Mouse (Mus musculus) hindbrain, postnatal 0 days (tissue): ENCODE measurements around the gene Ethe1. TPM values are rescaled to one million over a fixed set of nuclear protein-coding genes. Genes with fewer than 3 reads are reported as not detected.
A peak's percentile ranks its signal among the peaks of the same experiment; 100 is the strongest.

ENCODE experiments used
- ATAC-seq: fragments of 200-750 bp; cut with Nextera tagmentation; 2 replicates; pipeline ENCODE4 v1.8.0; 2017; ENCODE audit warnings: mild to moderate bottlenecking, moderate TSS enrichment, moderate library complexity
- DNase-seq: peaks from one replicate; pipeline ENCODE4 v3.0.0-alpha.2; 2015; ENCODE audit warnings: low spot score
- H3K27ac ChIP-seq: fragments of 300-500 bp; sonication (generic); 2 replicates; pipeline ENCODE4 v1.5.1; 2014; ENCODE audit warnings: mild to moderate bottlenecking
- H3K27me3 ChIP-seq: fragments of 300-500 bp; sonication (generic); 2 replicates; pipeline ENCODE4 v1.6.1; 2014; ENCODE audit warnings: low read length, mixed read lengths; ENCODE audit not compliant: insufficient read depth
- H3K36me3 ChIP-seq: fragments of 300-500 bp; sonication (generic); 2 replicates; pipeline ENCODE4 v1.6.1; 2014; ENCODE audit warnings: low read length, mixed read lengths; ENCODE audit not compliant: insufficient read depth
- H3K4me1 ChIP-seq: fragments of 300-500 bp; sonication (generic); 2 replicates; pipeline ENCODE4 v1.6.1; 2014; ENCODE audit warnings: antibody characterized with exemption, low read length, mixed read lengths; ENCODE audit not compliant: insufficient read depth
- H3K4me2 ChIP-seq: fragments of 300-500 bp; sonication (generic); 2 replicates; pipeline ENCODE4 v1.6.1; 2014; ENCODE audit warnings: low read depth, mild to moderate bottlenecking, low read length, moderate library complexity, mixed read lengths
- H3K4me3 ChIP-seq: fragments of 300-500 bp; sonication (generic); 2 replicates; pipeline ENCODE4 v1.5.1; 2014; ENCODE audit warnings: low read length
- H3K9ac ChIP-seq: fragments of 300-500 bp; sonication (generic); replicated peaks from 2 replicates; pipeline ENCODE4 v1.6.1; 2014; ENCODE audit warnings: mild to moderate bottlenecking, low read length, moderate library complexity, mixed read lengths
- H3K9me3 ChIP-seq: fragments of 300-500 bp; sonication (generic); 2 replicates; pipeline ENCODE4 v1.6.1; 2016; ENCODE audit warnings: low read length, mixed read lengths
- CTCF ChIP-seq: IDR thresholded peaks from 2 replicates; pipeline ENCODE4 v1.5.1; 2016; ENCODE audit warnings: antibody characterized with exemption, control low read depth, low read depth
- WGBS: fragments of 180-500 bp; shearing (Covaris S2); extraction: QIAGEN DNeasy Blood & Tissue Kit; methylation state at CpG from one replicate; pipeline ENCODE4 v1.1.7; 2014; 5-methylcytosine and 5-hydroxymethylcytosine counted together
- polyA plus RNA-seq: library from polyadenylated mRNA; unstranded; fragments of >200 nt; fragmentation: Nextera tagmentation; extraction: Ambion mirVana; gene quantifications from 2 replicates; pipeline ENCODE4 v1.2.1, GENCODE M21; 2015
- total RNA-seq: library from RNA; depleted of rRNA; stranded (reverse); fragments of >200 nt; gene quantifications from 2 replicates; pipeline ENCODE4 v1.2.3, GENCODE M21; 2014

Gene Ethe1
- total and polyA plus RNA-seq, 2 experiments from 2014 or later: 25.3 to 43.8 TPM

DNA sequence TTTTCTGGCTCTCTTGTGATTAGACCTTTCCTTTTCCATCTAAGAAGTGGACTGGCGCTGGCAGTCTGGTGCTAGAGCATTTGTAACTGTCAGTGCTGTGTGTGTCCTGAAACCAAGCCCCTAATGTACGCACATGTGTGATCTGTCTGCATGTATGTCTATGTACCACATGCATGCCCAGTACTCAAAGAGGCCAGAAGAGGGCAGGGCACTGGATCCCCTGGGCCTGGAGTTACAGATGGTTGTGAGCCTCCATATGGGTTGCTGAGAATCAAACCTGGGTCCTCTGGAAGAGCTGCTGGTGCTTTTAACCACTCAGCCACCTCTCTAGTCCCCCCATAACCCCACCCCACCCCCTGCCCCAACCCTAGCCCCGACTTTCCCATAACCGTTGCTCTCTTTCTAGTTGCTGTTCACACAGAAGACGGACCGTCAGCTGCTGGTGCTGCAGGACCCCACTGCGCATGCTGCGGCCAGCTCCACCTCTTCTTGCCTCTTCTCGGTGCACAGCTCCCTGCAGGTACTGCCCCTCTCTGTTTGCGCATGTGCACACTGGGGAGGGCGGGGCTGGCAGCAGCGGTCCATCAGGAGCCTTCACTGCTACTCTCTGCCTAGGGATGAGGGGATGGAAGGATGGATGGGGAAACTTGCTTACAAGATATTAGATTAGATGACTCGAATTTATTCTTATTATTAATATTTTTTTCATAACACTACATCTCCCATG, 32.5 kb downstream of the Ethe1 start:
- no peak for DNase-seq
- no peaks in the 10 kb centered on the region for H3K27me3 ChIP-seq
- H3K4me1 ChIP-seq: no peaks in the 10 kb centered on the region
- no peak overlapping the region for H3K4me2 ChIP-seq
- no peak for ATAC-seq
- H3K9ac ChIP-seq: no peak overlapping the region
- 48% methylated on average over 13 of the region's 13 CpGs for WGBS
- H3K27ac ChIP-seq: no peak overlapping the region
- TF ChIP-seq CTCF: peak; percentile 20; the same call in 1 of the 2 replicates
- no peaks in the 10 kb centered on the region for H3K9me3 ChIP-seq
- no peak overlapping the region for H3K4me3 ChIP-seq
- no peaks in the 10 kb centered on the region for H3K36me3 ChIP-seq

GRCm38 (mm10) chr7:24621193-24621592, 33.9 kb downstream of the Ethe1 start:
- no peaks in the 10 kb centered on the region for H3K36me3 ChIP-seq
- no peak overlapping the region for H3K27ac ChIP-seq
- H3K4me1 ChIP-seq: no peaks in the 10 kb centered on the region
- no peak for DNase-seq
- peak; percentile 33; the same call in 1 of the 2 replicates for TF ChIP-seq CTCF
- no peak overlapping the region for H3K4me3 ChIP-seq
- H3K4me2 ChIP-seq: no peak overlapping the region
- H3K9ac ChIP-seq: no peak overlapping the region
- ATAC-seq: no peak
- 82% methylated on average over 3 of the region's 3 CpGs for WGBS
- H3K9me3 ChIP-seq: no peaks in the 10 kb centered on the region
- H3K27me3 ChIP-seq: no peaks in the 10 kb centered on the region

DNA sequence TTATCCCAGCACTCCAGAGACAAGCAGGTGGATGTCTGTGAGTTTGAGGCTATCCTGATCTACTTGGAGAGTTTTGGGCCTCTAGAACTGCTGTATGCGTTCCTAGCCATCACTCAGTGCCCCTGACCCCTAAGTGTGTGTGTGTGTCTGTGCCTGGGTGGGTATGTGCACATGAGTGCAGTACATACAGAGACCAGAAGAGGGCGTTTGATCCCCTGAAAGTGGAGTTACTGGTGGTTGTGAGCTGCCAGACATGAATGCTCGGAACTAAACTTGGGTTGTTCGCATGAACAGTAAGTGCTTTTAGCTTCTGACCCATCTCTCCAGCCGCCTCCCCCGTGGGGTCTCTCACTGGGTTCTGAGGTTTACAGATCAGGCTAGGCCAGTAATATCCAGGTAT, 35.6 kb downstream of the Ethe1 start:
- no peak overlapping the region for H3K4me2 ChIP-seq
- ATAC-seq: no peak
- 0 out of 2 replicates have a peak, but pooled peaks have one; percentile 9 for TF ChIP-seq CTCF
- no peak overlapping the region for H3K9ac ChIP-seq
- H3K4me3 ChIP-seq: no peak overlapping the region
- no peaks in the 10 kb centered on the region for H3K27me3 ChIP-seq
- DNase-seq: no peak
- H3K36me3 ChIP-seq: no peaks in the 10 kb centered on the region
- H3K4me1 ChIP-seq: no peaks in the 10 kb centered on the region
- WGBS: 82% methylated on average over 6 of the region's 6 CpGs
- no peak overlapping the region for H3K27ac ChIP-seq
- no peaks in the 10 kb centered on the region for H3K9me3 ChIP-seq

DNA sequence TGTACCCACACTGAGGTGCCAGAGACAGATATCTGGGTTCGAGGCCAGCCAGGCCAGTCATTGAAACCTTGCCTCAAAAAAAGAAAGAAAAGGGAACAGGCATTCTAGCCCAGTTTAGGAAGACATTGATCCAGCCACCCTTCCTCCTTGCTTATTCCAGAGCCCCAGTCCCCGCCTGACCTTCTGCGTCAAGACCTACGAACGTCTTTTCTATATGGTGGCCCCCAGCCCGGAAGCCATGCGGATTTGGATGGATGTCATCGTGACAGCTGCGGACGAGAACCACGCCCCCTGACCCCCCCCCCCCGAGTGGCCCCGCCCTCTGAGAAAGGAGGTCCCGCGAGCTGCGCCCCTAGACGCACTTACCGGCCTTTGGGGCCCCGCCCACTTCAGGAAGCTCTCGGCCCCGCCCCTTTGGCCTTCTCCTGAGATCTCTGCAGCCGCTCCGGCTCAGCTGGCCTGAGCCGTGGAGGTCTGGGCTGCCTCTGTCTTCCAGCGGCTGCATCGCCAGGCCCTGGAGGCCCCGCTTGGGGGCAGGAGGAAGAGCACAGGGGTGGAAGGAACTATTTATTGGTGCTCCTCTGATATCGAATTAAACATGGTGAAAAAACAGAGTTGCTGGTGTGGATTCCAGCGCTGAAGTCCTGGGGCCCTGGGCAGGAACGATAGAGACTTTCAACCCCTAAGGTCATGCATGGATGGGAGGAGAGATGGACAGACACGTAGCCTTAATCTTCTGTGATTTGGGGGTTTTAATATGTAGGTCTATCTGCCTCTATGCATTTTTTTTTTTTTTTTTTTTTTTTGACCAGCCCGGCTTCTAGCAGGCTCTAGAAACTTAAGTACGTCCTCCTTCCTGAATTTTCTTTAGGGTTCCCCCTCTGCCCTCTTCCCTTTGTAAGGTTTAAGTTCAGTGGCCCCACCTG, 41.6 kb downstream of the Ethe1 start:
- WGBS: 10% methylated on average over 32 of the region's 33 CpGs

GRCm38 (mm10) chr7:24629672-24630071, 42.3 kb downstream of the Ethe1 start:
- no peak for DNase-seq
- H3K4me3 ChIP-seq: no peak overlapping the region
- no peaks in the 10 kb centered on the region for H3K36me3 ChIP-seq
- no peaks in the 10 kb centered on the region for H3K9me3 ChIP-seq
- H3K27me3 ChIP-seq: no peaks in the 10 kb centered on the region
- H3K4me1 ChIP-seq: no peaks in the 10 kb centered on the region
- H3K27ac ChIP-seq: no peak overlapping the region
- no peak for TF ChIP-seq CTCF
- no peak overlapping the region for H3K9ac ChIP-seq
- no peak overlapping the region for H3K4me2 ChIP-seq
- ATAC-seq: no peak
- WGBS: 77% methylated on average over 4 of the region's 4 CpGs

More for the DNA sequence above, 41.6 kb downstream of the Ethe1 start:
- DNase-seq: peak; percentile 83
- H3K9ac ChIP-seq: peak overlapping the region; percentile 46; the same call in 1 of the 2 replicates
- H3K9me3 ChIP-seq: no peaks in the 10 kb centered on the region
- peak overlapping the region; percentile 24 for H3K4me3 ChIP-seq
- ATAC-seq: peak; percentile 76
- peak; percentile 13; the same call in 1 of the 2 replicates for TF ChIP-seq CTCF
- no peak overlapping the region for H3K27ac ChIP-seq
- H3K36me3 ChIP-seq: no peaks in the 10 kb centered on the region
- H3K27me3 ChIP-seq: no peaks in the 10 kb centered on the region
- H3K4me2 ChIP-seq: peak overlapping the region; percentile 59
- H3K4me1 ChIP-seq: no peaks in the 10 kb centered on the region

DNA sequence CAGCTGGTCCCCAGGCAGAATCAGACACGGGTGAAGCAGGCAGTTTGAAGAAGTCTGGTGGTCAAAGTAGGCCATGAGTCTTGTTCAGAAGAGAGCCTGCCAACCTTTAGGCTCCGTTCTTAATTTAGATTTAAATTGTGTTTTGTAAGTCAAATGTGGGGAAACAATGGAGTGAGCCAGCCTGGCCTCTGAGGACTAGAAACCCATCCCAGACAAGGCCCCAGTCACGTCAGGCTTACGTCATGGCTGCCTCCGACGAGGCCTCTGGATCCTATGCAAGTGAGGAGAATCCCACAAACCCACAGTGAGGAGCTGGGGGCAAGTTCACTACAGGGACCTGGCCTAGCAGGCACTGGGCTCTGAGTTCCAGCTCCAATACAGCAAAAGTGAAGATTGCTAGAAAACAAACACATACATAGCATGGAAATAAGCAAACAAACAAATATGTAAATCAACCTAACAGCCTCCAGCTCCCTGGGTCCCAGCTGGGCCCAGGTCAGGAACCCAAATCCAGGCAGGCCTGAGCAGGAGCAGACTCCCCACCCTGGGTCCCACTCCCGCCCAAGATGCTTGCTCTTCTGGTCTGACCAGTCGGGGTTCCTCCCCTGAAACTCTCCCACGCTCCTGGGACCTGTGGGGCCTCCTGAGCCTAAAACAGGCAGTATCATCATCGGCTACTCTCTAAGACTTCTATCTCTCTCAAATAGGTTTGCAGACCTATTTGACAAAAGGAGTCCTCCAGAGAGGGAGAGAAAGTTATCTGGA, 43.0 kb downstream of the Ethe1 start:
- no peak overlapping the region for H3K9ac ChIP-seq
- H3K36me3 ChIP-seq: no peaks in the 10 kb centered on the region
- no peak for DNase-seq
- no peaks in the 10 kb centered on the region for H3K27me3 ChIP-seq
- no peaks in the 10 kb centered on the region for H3K4me1 ChIP-seq
- H3K9me3 ChIP-seq: no peaks in the 10 kb centered on the region
- no peak overlapping the region for H3K4me3 ChIP-seq
- H3K4me2 ChIP-seq: no peak overlapping the region
- TF ChIP-seq CTCF: no peak
- no peak overlapping the region for H3K27ac ChIP-seq
- WGBS: 70% methylated on average over 10 of the region's 10 CpGs
- ATAC-seq: no peak
